Mouse (Mus musculus) frontal cortex, postnatal 25 days (tissue): ENCODE results near the gene Rrnad1.

Experiments used
- DNase-seq, 2 experiments: peaks; one replicate each; pipeline ENCODE4 v3.0.0; 2022; ENCODE audit warnings: low spot score in 2 of 2

The Rrnad1 gene

DNA sequence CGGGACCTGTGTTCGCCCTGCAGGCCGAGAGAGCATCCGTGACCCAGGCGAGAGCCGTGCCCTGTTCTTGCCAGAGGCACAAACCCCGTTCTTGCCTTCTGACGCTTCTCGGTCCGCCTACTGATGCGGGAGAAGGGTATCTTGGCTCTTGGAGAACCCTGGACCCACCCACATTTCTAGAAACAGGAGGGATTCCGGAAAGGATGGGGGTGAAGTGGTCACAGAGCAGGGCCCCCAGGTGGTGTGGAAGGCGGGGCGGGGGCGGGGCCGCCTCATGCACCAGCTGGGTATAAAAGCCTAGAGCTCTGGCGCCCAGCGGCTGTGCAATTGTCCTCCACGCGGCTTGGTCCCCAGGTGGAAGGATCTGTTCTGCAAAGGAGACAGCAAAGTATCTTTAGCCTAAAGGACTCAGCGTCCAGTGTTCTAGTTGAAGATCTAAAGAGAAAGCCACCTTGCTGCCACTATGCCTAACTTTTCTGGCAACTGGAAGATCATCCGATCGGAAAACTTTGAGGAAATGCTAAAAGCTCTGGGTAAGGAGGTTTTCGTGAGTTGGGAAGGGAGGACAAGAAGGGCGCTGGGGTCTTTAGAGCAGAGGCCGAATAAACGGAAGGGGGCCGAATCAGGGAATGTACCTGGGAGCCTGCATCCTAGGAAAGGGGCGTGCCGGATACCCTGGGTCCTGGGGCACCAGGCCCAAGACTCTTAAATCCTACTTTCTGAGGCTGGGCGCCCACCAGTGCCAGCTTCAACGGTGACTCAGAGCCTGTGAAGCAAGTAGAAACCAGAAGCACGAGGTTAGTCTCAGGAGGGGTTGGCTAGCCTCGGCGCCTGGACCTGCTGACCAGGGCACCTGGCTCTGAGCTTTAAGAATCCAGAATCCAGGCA is 18.1 kb upstream of the Rrnad1 start, which contains the start of gene Crabp2:
Crabp2 (plus strand) TSS at position 289 of the 888 bp plus-strand sequence.
- DNase-seq, result no peak

DNA sequence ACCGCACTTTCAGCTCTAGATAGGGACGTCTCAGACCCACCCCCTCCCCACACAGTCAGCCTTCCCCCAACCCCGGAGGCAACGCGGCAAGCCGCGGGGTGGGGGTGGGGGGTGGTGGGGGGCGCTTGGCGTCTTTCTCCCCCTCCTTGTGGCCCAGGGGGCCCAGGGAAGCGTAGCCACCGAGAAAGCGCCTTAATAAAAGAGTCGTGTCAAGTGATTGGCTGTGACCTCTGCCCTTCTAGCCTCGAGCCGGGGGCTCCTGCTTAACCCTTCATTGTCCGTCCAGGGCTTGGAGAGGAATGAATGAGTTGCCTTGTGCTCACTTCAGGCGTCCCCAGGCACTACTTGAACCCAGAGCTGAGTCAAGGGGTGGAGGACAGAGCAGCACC is 17.3 kb upstream of the Rrnad1 start:
- DNase-seq, result no peak

DNA sequence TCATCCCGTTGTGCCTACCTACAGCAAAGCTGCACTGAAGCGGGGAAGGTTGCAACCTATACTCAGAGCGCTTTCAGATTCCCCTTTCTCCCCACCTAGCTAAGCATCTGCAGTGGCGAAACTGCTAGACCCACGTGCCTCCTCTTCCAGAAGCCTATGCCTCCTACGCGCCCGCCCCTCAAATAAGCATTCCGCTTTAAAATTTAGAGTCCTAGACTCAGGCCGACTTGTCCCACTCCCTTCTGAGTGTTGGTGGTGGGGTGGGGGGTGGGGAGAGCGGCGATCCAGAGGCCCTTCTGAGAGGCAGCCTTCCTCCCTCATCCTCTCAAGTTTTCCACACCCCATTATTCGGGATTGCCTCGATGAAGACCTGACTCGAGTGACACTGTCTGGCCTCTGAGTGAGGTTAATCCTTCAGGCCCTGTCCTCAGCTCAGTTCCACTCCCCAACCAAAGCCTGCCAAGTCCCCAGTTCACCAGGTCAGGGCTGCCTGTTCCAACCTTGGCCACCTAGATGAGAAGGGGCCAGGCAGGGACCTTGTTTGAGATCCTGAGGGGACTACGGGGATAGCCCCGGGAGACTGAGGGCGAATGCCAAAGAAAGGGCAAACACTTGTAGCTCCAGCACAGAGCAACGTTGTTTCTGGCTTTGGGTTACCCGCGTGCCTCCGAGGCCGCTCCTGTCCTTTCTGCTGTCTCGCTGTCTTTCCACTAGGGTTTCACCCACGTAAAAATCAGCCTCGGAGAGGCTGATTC is 16.7 kb upstream of the Rrnad1 start:
- no peak for DNase-seq

DNA sequence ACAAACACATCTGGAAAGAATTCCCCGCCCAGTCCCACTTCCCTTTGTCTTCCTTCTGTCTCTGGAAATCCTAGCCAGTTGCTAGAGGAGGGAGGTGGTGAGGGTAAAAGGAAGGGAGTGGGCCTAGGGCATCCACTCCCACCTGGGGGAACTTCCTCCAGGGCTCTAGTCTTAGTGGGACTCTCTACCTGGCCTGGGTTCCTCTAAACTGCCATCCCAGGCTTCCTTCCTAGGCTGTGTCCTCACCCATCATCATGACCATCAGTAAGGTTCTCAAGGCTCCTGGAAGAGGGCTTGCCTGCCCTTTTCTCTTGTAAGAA is 16.0 kb upstream of the Rrnad1 start:
- no peak for DNase-seq

DNA sequence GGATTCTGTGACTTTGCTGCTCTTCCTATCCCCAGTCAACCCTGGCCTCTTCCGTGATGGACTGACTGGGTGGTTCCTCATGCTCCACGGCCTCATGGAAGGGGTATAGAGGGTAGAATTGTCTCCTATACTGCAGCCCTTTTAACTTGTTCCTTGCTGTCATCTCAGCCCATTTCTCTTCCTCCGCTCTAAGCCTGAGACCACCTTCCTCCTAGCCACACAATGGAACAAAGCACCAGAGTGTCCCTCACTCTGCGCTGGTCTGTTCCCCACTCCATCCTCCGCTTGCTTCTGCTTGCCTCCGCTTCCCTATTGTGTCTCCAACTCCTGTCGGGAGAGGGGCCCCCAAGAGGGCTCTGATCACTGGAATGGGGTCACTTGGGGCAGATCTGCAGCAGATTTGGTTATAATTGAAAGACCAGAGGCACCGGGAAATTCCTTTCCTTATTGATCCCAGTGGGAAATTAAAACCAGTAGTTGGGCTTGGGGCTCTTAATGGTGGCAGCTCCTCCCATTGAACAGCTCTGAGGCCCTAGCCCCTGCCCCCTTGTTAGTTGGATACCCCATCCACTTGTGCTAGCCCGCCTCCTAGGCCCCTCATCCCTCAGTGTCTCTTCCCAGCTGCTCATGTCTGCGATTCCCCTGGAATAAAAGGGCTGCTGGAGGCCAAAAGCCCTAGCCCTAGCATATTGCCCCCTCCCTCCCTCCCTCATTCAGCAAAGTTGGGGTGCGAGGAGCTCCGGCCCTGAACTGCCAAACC is 15.4 kb upstream of the Rrnad1 start:
- no peak for DNase-seq

DNA sequence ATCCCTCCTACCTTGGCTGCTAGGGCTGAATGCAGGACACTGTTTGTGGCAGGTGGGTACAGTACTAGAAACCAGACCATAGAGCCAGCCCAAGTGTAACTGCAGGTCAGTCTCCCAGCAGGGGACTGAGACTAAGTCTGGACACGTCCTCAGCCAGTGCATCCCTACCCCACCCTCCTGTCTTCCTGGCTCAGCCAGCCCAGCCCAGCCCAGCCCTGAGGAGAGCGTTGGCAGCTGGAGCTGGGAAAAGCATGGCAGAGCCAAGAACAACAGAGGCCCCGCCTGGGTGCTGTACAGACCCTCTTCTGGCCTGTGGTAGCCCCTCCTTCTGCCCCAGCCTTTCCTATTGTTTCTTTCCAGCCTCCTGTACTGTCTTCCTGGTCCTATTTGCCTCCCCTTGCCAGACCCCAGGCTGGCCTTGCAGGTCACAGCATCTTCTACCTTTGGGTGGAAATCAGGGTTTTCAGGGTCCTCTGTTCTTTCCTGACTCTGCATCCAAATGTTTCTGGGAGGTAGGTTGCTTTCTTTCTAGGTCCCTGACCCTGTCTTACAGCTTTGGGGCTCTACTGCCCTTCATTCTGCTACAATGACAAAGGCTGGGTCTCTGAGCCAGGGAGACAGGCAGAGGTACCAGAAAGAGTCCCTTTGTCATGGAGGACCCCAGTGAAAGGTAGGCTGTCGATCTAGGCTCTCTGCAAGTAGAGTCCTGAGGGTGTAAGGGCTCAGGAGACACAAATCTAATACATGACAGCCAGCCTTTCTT is 14.5 kb upstream of the Rrnad1 start:
- no peak for DNase-seq

DNA sequence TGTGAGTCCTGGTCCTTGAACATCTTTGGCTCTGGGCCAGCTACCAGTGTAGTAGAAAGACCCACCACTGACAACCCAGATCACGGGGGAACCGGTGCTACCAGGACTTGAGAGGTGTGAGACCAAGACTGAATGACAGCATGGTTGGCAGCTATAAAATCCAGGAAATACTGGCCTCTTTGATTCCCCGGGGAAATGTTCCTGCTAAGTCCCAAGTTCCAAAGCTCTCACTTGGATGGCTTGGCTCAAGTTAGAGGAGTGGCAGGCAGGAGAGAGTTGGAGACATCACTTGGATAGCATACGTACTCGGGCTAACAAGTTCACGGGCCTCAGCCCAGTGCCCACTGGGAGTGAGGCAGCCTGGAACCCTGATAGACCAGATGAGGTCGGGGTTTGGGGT is 13.1 kb upstream of the Rrnad1 start:
- no peak for DNase-seq

DNA sequence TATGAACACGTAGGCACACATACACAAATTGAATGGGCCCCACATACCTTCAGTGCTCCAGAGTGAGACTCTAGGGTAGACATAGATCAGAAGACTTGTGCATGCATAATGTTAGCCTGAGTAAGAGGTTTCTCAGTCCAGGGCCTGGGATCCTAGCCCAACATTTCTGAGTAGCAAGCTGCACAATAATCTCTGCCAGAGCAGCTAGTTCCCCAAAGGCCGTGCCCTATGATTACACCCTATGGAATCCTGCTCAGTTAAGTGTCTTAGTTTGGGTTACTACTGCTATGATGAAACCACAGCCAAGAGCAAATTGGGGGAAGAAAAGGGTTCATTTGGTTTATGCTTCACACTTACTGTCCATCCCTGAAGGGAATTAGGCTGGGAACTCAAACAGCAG is 12.0 kb upstream of the Rrnad1 start:
- DNase-seq, result no peak

DNA sequence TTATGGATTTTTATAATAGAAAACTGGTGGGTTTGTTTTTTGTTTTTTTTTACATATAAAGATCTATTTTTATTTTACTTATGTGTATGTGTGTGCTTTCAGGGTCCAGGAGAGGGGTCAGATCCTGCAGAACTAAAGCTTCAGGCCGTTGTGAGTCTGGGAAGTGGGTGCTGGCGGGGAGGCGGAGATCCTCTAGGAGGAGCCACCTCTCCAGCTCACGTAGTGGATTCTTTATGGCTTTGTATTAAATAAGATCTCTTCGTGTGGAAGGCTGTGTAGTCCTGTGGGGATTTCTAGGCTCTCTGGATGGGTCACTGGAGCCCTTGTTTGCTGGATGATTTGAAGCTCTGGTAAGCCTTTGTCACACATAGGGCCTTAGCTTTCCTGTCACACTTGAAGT is 10.1 kb upstream of the Rrnad1 start:
- no peak for DNase-seq

DNA sequence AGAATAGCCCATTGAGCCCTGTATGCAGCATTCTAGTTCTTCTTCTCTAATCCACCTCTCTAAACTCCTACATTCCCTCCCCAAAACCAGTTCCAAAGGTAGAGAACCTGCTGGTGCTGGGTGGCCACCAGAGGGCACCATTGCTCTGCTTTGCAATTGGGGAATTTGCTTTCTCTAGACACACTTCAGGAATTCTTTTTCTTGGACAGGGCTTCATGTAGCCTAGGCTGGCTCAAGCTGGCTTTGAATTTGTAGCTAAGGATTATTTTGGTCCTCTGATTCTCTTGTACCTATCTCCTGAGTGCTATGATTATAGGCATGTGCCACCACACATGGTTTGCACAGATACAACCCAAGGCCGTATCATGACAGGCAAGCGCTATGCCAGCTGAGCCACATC is 5.3 kb upstream of the Rrnad1 start:
- peak in 1 of 2 experiments; percentile 78 for DNase-seq

DNA sequence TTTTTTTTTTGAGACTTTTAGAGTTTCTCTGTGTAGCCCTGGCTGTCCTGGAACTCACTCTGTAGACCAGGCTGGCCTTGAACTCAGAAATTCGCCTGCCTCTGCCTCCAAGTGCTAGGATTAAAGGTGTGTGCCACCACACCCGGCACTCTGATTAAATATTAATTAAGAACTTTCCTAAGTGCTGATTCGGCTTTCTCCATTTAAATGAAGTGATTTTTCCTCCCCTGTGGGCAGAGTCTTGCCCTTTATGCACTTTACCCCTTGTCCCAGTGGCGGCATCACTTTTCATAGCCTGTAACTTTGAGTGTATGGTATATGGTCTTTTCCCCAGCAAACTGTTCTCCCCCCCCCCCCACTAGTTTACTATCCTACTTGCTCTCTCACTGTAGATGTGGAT is 4.7 kb upstream of the Rrnad1 start:
- no peak for DNase-seq

DNA sequence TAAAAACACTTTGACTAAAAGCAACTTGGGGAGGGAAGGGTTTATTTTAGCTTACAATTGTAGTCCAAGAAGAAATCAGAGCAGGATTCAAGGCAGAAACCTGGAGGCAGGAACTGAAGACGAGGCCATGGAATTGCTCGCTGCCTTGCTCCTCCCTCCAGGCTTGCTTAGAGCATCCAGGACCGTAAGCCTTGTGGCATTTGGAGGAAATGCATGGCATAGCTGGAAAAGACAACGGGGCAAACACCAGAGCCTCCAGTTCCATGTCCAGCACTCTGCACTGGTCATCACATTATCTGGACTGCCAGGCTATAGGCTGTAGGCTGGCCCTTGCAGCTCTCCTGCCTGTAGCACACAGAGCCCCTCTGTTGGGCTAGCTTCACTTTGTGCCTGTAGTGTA is 4.0 kb upstream of the Rrnad1 start:
- DNase-seq, result no peak

DNA sequence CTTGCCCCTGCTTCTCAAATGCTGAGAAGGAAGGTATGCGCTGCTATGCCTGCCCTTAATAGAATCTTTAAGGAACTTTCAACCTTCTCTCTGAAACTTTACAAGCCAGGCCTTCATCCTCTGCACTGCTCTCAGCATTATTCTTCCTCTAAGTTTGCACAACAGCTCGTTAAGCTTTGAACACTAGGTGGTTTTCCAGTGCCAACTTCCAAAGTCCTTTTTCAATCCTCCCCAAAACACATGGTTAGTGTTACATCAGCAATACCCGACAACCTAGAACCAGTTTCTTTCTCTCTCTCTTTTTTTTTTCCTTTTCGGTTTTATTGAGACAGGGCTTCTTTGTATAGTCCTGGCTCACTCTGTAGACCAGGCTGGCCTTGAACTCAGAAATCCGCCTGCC is 3.5 kb upstream of the Rrnad1 start:
- DNase-seq, result no peak

DNA sequence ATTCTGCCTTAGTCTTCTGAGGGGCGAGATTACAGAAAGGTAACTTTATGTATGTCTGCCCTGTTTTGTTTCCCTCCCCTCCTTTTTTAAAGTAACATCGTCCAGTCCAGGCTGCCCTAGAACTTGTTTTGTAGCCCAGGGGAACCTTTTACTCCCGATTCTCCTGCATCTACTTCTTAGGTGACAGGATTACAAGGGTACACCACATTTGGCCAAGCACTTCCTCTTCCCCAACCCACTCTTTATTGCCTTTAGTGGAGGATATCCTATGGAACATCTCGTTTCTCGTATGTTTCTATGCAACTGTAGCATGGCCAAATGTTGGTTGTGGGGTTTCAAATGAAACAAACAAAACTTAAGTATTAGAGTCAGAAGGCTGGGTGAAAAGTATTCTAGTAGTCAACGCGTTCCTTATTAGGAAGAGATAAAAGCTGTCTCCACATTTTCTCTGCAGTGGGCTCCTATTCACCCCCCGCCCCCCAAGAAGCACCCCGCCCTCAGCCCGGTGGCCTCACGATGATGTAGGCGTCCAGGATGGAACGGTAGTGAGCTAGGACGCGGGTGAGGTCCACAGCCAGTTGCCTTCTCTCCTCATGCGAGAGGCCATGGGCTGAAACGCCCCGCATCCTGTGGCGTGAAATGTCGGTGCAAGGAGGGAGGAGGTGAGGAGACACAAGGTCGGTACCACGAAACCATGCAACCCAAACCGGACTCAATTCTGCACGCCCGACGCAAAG is 1.0 kb downstream of the Rrnad1 start:
- DNase-seq, result no peak

DNA sequence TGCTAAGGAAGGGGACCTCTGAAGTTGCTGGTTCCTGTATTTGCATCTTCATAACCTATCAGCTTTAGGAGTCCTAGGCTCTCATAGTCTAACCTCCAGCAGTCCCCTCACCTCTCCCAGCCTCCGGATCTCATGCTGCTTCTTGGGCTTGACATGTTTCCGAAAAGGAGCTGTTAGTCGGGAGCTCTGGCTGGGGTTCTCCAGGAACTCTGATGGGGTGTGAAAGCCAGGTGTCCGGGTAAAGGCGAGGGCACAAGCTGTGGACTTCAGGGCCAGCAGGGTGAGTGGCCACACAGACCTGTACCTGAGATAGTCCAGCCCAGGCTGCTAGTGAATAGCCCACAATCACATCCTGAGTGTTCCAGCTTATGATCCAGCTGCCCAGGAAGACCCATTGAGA is 3.1 kb downstream of the Rrnad1 start:
- DNase-seq, result no peak

DNA sequence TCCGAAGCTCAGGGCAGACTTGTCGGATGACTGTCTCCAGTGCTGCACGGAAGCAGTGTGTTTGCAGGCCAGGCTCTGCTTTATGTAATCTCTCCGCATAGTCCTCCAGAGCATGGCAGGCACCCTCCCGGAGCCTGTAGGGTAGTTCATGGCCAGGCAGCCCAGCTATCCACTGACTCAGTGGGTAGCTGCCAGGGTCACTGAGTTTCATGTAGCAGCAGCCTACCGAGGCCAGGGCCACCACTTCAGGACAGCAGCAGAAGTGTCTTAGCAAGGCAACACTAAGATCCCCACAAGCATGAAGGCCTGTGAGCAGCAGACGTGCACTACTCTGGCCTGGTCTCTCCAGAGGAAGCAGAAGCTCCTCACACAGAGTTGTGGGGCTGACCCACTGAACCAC is 5.5 kb downstream of the Rrnad1 start:
- DNase-seq, result no peak

DNA sequence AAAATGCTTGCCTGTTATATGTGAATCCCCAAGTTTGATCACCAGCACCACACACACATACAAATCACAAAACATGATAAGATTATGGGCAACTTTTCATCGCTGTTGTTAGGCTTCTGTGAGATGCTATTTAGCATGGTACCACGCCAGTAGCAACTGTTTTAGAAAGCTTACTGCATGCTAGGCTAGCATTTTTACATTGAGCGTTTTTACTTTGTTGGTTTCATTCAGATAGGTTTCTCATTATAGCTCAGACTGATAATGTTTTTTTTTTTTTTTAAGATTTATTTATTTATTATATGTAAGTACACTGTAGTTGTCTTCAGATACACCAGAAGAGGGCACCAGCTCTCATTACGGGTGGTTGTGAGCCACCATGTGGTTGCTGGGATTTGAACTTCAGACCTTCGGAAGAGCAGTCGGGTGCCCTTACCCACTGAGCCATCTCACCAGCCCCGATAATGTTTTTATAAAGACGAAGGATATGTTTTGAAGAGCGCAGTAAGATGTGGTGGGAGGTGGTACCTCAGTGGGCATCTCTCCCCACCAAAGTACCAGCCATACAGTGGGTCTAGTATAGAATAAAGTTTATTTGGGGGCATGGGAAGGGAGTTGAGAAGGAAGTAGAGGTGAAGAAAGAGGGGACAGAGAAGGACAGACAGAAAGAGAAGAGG is 10.1 kb downstream of the Rrnad1 start:
- DNase-seq, result no peak

DNA sequence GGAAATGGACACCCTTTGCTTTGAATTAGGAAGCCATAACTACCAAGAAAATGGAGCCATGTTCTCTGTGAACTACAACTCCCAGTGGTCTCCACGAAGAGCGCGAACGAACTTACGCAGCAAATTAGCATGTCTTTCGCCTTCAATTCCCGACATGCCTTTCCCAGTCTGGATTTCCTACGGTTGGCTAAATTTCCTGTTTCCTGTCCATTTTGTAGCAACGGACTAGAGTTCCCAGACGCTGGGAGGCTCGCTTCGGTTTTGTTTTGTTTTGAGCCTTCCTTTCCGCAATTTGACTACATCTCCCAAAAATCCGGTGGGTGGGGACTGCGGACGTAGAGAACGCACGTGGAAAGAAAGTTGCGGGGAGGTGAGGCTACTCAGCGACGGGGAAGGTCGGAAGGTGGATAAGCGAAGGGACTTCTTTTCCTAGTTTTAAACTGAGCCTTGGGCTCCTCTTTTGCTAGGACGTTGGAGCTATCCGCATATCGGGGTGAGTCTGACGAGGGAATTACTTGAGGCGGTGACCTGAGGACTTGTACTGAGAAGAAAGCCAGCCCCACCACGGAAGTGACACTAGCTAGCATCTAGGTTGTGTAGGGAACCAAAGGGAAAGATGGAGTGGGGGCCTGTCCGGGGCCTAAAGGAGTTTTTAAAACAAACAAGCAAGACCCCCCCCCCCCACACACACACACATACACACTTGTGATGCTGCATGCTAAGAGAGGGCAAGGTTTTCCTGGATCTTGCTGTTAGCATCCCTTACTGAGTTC is 11.0 kb downstream of the Rrnad1 start, which contains the start of gene Mrpl24:
Mrpl24 (plus strand) TSS at position 171 of the 773 bp plus-strand sequence.
- DNase-seq, result peak; percentile 60 to 69

DNA sequence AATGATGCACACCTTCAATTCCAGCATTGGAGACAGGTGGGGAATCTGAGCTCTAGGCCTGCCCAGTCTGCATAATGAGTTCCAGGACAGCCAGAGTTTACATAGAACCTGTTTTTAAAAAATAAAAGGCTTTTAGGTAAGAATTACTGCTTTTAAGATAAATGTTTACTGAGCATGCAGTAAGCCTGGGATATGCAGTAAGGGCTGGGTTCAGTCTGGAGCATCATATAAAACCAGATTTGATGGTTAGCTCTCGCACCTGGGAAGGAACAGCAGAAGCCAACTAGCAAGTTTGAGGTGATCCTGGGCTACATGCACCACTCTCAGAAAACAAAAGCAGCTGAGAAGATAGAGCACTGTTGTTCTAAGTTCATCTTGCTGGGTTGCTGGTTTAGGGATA is 12.0 kb downstream of the Rrnad1 start:
- no peak for DNase-seq

DNA sequence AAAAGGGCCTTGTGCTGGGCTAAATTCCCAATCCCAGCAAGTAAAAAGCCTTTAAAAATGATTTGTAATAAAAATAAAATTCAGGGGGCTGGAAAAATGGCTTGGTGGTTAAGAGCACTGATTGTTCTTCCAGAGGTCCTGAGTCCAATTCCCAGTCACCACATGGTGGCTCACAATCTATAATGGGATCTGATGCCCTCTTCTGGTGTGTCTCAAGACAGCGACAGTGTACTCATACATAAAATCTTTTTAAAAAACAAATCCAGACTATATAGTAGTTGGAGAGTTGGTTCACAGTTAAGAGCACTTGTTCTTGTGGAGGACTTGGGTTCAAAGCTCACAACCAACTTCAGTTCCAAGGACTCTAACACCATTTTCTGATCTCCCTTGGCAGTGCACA is 13.5 kb downstream of the Rrnad1 start:
- no peak for DNase-seq
